Mouse (Mus musculus) hematopoietic stem cell, adult 5-6 weeks (primary cell): ENCODE measurements at regions not wholly inside any gene's neighbourhood (a gene's known extent, or its start where the extent isn't known, plus 50 kb on each side); places are given as distances from the start of the nearest gene placed in this dataset.

Experiments
- ATAC-seq, 2 experiments: fragments of 125-278 bp in 1 of 2; replicated peaks in 1 of 2; 2 replicates each; pipeline ENCODE4 v1.8.0; 2016 to 2017; ENCODE audit warnings: inconsistent platforms in 2 of 2, mild to moderate bottlenecking in 2 of 2, moderate number of reproducible peaks in 2 of 2, low read depth in 1 of 2, moderate TSS enrichment in 1 of 2; ENCODE audit not compliant: low FRiP score in 2 of 2, poor library complexity in 2 of 2, severe bottlenecking in 2 of 2, insufficient read depth in 1 of 2, low TSS enrichment in 1 of 2

DNA sequence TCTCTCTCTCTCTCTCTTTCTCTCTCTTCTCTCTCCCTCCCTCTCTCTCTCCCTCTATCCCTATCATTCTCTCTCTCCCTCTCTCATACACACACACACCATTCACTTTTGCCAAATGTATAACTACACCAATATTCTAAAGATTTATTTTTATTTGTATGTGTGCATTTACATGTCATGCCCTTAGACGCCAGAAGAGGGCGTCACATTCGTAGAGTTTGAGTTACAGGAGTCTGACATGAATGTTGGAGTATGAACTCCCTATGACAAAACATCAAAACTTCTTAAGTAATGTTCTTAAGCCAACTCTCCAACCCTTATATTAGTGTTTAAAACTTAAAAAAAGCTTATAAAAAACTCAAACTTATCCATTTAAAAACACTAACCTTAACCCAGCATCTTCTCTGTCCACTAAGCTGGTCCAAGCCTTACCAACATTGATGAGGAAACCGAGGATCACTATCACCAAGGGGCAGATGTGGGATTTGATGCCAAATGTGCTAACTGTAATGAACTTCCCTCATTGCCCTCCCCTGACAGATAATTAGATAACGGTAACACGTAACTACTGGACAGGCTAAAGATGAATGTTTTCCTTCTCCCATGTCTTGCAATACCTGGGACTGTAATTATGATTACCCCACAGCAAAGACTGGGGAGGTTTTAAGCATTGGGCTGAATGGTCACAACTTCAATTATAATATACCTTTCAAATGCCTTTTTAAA, 176.7 kb downstream of the Tm2d1 start:
- ATAC-seq, result no peak

DNA sequence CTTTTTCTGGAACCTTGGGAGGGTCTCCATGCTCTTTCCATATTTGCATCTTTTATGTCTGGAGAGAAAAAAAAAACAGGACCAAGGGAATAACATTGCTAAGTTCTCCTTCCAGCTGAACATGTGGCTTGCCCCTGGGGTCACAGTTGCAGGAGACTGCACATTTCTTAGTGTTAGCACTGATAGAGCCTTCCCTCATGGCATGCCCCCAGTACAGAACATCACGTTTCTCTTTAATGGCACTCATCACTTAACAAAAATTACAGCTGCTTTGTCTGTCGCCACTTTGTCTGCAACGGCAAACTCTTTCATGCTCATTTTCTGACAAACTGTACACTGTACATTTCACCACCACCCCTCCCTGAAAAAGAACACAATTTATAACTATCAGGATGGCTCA, 180.0 kb downstream of the Tm2d1 start:
- no peak for ATAC-seq

DNA sequence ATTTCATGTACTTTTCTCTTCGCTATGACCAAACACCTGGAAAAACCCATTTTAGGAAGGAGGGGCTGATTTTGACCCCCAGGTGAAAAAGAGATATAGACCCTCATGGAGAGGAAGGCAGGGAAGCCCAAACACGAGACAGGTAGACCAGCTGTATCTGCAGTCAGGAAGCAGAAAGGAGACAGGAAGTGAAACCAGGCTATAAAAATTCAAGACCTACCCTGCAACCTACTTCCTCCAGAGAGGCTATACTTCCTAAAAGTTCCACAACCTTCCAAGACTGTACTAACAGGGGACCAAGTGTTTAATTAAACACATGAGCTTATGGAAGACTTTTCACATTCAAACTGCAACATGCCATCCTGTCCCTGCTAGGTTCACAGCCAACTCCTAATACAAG, 180.9 kb downstream of the Tm2d1 start:
- ATAC-seq, result peak; percentile 48 to 49; a peak in 2 of 4 replicates

DNA sequence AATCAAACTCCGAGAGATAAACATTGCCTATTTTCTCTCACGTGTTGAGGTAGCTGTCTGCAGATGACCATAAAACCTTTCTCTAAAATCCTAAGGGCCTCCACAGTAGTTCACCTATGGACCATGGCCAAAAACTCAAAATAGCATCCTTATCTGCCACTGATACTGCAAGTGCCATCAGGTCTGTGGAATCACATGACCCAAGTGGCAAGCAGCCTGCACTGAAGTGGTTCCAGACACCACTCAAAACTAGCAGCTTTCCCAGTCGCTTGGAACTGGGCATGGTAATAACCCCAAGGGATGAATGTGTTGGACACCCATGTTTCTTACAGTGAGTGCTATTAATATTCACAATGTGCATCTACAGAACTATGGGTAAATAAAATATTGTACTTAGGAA, 182.0 kb downstream of the Tm2d1 start:
- ATAC-seq, result no peak

DNA sequence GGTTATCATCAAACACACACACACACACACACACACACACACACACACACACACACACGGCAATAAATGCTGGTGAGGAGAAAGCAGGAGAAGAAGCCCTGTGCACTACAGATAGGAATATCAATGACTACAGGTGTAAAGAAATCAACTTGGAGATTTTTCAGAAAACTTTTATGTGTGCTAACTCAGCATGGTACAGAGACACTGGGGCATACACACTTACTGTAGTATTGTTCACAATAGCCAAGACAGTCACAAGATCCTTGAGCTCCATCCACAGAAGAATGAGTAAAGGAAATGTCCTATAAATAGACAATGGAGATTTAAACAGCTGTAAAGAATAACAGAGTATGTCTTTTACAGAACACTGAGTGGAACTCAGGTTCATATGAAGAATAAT, 182.4 kb downstream of the Tm2d1 start:
- ATAC-seq, result no peak

DNA sequence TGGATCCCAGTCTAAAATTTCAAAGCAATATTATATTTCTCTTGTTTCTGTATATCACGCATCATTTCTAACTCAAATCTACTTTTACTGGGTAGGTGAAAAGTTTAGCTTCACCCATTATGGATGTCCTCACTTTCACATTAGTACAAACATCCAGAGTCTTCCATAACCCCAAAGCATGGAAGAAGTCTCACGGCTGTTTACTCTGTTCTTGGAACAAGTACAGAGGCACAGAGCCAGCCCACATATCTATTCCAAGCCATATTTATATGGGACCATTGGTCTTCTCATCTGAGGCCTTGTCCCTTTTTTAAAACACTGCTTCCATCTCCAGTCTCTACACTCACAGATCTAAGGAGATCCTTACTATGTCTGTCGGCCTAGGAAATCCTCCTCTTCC, 192.8 kb downstream of the Tm2d1 start:
- ATAC-seq, result no peak

DNA sequence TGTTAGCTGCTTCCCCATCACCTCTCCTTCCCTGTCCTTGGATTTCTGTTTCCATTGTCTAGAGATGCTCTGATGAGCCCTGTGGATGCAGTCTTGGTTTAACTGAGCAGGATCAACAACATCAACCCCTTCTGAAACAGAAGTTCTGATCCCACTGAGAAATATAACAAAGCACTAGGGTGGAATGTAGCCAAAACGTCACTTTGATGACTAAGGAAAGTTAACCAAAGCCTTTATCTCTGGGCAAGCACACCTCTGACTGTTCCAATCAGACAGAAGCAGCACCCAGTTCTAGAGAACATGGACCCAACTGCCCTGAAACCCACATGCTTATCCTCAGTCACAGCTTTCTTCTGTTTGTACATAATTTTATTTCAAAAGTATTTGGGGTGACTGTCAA, 193.2 kb downstream of the Tm2d1 start:
- ATAC-seq, result peak; percentile 60 to 73

DNA sequence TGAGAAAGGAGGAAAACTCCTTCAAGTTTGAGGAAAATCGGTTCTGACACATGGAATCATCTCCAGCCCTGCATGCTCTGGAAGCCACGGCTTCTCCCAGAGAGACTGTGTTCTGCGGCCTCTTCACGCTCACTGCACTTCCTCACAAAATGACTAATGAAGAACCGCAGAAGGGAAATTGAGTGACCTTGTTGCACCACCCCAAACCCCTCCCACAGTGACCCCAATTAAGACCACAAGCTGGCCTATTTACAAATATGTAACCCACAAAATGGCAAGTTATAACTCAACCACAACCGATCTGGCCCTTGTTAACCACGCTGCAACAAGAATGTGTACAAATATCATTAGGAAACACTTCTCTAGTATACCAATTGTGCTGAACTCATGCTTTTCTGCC, 194.2 kb downstream of the Tm2d1 start:
- peak; percentile 79 to 83 for ATAC-seq

DNA sequence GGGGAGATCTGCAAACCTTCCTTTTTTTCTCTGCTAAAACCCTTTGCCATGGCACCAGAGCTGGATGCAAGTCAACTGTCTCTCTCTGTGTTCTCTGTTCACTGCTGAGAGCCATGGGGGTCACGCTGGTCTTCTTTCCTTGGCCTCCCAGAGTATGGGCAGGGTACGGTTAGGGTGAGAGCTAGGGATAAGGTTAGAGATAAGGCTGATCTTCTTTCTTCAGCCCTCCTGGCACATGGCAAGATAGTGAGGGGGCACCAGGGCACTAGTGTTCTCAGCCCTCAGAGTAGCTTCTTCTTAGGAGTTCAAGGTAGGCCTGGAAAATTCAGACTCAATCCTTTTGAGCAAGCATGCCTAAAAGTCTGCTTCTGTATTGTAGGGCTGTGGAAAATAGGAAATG, 196.1 kb downstream of the Tm2d1 start:
- ATAC-seq, result no peak

DNA sequence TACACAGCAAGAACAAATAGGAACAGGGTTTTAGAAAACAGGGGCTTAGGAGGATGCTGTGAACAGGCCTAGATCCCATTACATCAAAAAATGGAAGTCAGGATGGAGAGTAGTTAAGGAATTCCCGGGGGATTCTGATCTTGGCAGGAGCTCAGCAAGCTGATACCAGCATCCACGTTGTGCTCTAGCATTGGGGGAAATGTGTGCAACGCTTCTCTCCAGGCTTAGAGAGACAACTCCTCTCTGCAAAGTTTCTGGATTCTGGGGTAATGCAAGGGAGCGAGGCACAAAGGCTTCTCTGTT, 201.1 kb downstream of the Tm2d1 start:
- no peak for ATAC-seq

DNA sequence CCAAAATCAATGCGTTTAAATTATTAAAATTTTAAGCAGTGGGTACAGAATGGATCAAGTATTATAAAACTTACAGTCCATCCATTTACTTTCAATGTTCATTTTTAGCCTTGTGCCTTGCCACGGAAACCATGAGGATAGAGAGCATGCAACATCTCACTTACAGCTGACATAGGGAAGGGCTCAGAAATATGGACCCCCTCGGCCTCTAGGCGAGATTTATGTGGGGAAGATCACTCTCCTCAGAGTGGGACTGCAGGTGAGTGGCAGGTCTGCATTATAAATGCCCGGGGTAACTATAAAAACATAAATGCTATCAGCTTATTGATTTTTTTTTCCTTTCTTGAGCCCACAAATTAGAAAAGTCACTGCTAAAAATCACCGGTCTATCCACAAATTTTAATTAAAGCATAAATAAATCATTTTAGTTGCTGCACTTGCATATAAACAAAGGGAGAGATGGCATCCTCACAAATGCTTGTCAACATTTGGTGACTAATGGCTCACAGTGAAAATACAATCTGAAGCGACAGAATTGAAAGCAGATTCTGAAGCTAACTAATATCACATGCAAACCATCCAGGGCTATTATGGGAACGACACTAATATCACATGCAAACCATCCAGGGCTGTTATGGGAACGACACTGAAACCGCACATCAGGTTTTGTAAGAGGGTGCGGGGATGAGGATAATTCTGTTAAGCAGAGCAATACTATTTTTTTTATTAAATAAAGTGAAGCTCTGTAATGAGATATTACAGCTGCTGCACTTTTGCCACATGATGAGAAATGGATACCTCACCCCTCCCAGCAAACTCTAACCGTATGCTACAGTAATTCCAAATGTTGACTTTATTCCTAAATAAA, 201.7 kb downstream of the Tm2d1 start:
- no peak for ATAC-seq

DNA sequence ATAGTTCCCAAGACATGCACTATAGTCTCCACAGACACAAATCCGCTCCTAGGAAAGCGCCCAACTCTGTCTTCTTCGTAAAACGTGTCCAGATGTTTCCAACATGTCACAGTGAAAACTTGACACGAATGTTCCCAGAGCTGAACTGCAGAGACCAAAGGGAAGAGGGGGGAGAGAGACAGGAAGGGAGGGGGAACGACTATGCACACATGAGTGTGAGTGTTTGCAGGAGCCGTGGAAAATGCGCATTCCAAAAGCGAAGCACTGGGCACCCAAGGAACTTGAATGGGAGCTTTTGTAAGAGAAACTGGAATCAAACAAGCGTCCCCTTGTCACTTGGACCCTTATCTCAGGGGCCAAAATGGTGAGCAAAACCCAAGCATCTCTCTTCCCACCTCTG, 202.8 kb downstream of the Tm2d1 start:
- no peak for ATAC-seq
